In genomic region chr7:24380370-24380769, GRCm38 (mm10) we compare ENCODE assay signal across 15 mouse cellular contexts. TPM values are rescaled to one million over a fixed set of nuclear protein-coding genes. Genes with fewer than 3 reads are reported as not detected.
DNase-seq lines count a peak whose midpoint lies in the region; ATAC-seq and TF ChIP-seq lines count a peak whose summit lies in the region.
"Had no signal": no experiment of that assay in that cellular context is flagged by ENCODE, and none has a peak within 500 bp of the region (broad histone marks: within the 10 kb centered on the region; RNA-seq: fewer than 3 reads in every experiment).

No protein-coding gene starts in this region.

- ATAC-seq in midbrain, embryonic 13.5 days: no peak
- ATAC-seq in limb, embryonic 12.5 days (ENCODE audit: insufficient number of reproducible peaks, insufficient read depth, low FRiP score, low TSS enrichment, low read depth): 0 out of 2 replicates have a peak, but pooled peaks have one; percentile 1
- ATAC-seq: forebrain, embryonic 14.5 days; lung, postnatal 0 days had no signal

- H3K4me2 ChIP-seq in midbrain, embryonic 13.5 days (replicated peaks): no peak overlapping the region
- H3K4me2 ChIP-seq in limb, embryonic 12.5 days: peak overlapping the region; percentile 24; the same call in 1 of the 2 replicates

- H3K9me3 ChIP-seq in midbrain, embryonic 10.5 days (replicated peaks): no peaks in the 10 kb centered on the region
- H3K9me3 ChIP-seq in midbrain, embryonic 13.5 days: no peaks in the 10 kb centered on the region
- no peaks in the 10 kb centered on the region for H3K9me3 ChIP-seq in embryonic facial prominence, embryonic 10.5 days
- H3K9me3 ChIP-seq in limb, embryonic 12.5 days: no peaks in the 10 kb centered on the region

- 76% methylated on average over 2 of the region's 2 CpGs for WGBS in midbrain, embryonic 10.5 days
- 70% methylated on average over 2 of the region's 2 CpGs for WGBS in midbrain, embryonic 13.5 days
- WGBS in embryonic facial prominence, embryonic 10.5 days: 62% methylated on average over 2 of the region's 2 CpGs
- 46% methylated on average over 2 of the region's 2 CpGs for WGBS in limb, embryonic 12.5 days

- peak overlapping the region; percentile 4; the same call in 1 of the 2 replicates for H3K27ac ChIP-seq in midbrain, embryonic 10.5 days (replicated peaks)
- H3K27ac ChIP-seq in midbrain, embryonic 13.5 days: no peak overlapping the region
- peak overlapping the region; percentile 80 for H3K27ac ChIP-seq in embryonic facial prominence, embryonic 10.5 days (replicated peaks)
- H3K27ac ChIP-seq in limb, embryonic 12.5 days: peak overlapping the region; percentile 75
- no peak overlapping the region for H3K27ac ChIP-seq in gastrocnemius, adult 2 months

- no peaks in the 10 kb centered on the region for H3K36me3 ChIP-seq in midbrain, embryonic 10.5 days
- H3K36me3 ChIP-seq in midbrain, embryonic 13.5 days: no peaks in the 10 kb centered on the region
- H3K36me3 ChIP-seq in embryonic facial prominence, embryonic 10.5 days (replicated peaks): no peaks in the 10 kb centered on the region
- H3K36me3 ChIP-seq in limb, embryonic 12.5 days: no peaks in the 10 kb centered on the region

- H3K4me1 ChIP-seq in midbrain, embryonic 10.5 days: peaks cover 18% of the 10 kb centered on the region
- peaks cover 7% of the 10 kb centered on the region for H3K4me1 ChIP-seq in midbrain, embryonic 13.5 days (replicated peaks)
- peaks cover 33% of the 10 kb centered on the region for H3K4me1 ChIP-seq in embryonic facial prominence, embryonic 10.5 days
- peaks cover 38% of the 10 kb centered on the region for H3K4me1 ChIP-seq in limb, embryonic 12.5 days (replicated peaks)

- no peak overlapping the region for H3K4me3 ChIP-seq in midbrain, embryonic 10.5 days
- no peak overlapping the region for H3K4me3 ChIP-seq in midbrain, embryonic 13.5 days (replicated peaks)
- no peak overlapping the region for H3K4me3 ChIP-seq in embryonic facial prominence, embryonic 10.5 days
- no peak overlapping the region for H3K4me3 ChIP-seq in limb, embryonic 12.5 days (replicated peaks)
- no peak overlapping the region for H3K4me3 ChIP-seq in gastrocnemius, adult 2 months

- H3K27me3 ChIP-seq in midbrain, embryonic 10.5 days (ENCODE audit: low read depth, poor library complexity, severe bottlenecking): peaks cover 42% of the 10 kb centered on the region
- H3K27me3 ChIP-seq in midbrain, embryonic 13.5 days: peaks cover 26% of the 10 kb centered on the region
- peaks cover 41% of the 10 kb centered on the region for H3K27me3 ChIP-seq in embryonic facial prominence, embryonic 10.5 days (replicated peaks; ENCODE audit: low read depth, poor library complexity, severe bottlenecking)
- peaks cover 7% of the 10 kb centered on the region for H3K27me3 ChIP-seq in limb, embryonic 12.5 days

- H3K9ac ChIP-seq in midbrain, embryonic 13.5 days (replicated peaks): no peak overlapping the region
- no peak overlapping the region; the same call in 1 of the 2 replicates for H3K9ac ChIP-seq in limb, embryonic 12.5 days (replicated peaks)

- DNase-seq in midbrain, embryonic 10.5 days (ENCODE audit: low spot score): no peak
- DNase-seq in embryonic facial prominence, embryonic 10.5 days (ENCODE audit: low spot score): no peak
- DNase-seq in naive thymus-derived CD4-positive, alpha-beta T cell, adult 2 months (ENCODE audit: low read depth): peak; percentile 55
- DNase-seq in gastrocnemius, adult 2 months: no peak
- no peak for DNase-seq in right cerebral cortex, postnatal 25 days
- DNase-seq: adrenal gland, postnatal 36 days; cerebellum, adult 8-10 months; kidney, postnatal 25 days had no signal

- no peak for TF ChIP-seq CTCF in gastrocnemius, adult 2 months (IDR thresholded peaks at IDR 0.05)

- intact Hi-C loops in gastrocnemius, adult 2 months (cut with DNase I): no loop called here

RNA-seq across cellular contexts. Expression of gene Kcnn4, which starts 10.3 kb away (rescaled TPM):
- 3.3 and 4.0 TPM in 2 replicates for polyA plus RNA-seq in midbrain, embryonic 10.5 days (2016; fragmentation: Nextera tagmentation; extraction: Ambion mirVana)
- 0.40 and 0.66 TPM in 2 replicates for polyA plus RNA-seq in midbrain, embryonic 13.5 days (2015; fragmentation: Nextera tagmentation; extraction: Ambion mirVana)
- 3.0 and 3.5 TPM in 2 replicates for polyA plus RNA-seq in embryonic facial prominence, embryonic 10.5 days (2016; fragmentation: Nextera tagmentation; extraction: Ambion mirVana)
- polyA plus RNA-seq in limb, embryonic 12.5 days (2016; fragmentation: Nextera tagmentation; extraction: Ambion mirVana): 2.1 and 2.8 TPM in 2 replicates
- under 1 TPM; 0.25 to 0.64 TPM for total RNA-seq in gastrocnemius, adult 2 months (2021)

RNA-seq across cellular contexts. Expression of gene Smg9, which starts 19.0 kb away (rescaled TPM):
- 29.0 and 34.1 TPM in 2 replicates for polyA plus RNA-seq in midbrain, embryonic 10.5 days (2016; fragmentation: Nextera tagmentation; extraction: Ambion mirVana)
- polyA plus RNA-seq in midbrain, embryonic 13.5 days (2015; fragmentation: Nextera tagmentation; extraction: Ambion mirVana): 32.9 and 33.5 TPM in 2 replicates
- 25.8 and 26.3 TPM in 2 replicates for polyA plus RNA-seq in embryonic facial prominence, embryonic 10.5 days (2016; fragmentation: Nextera tagmentation; extraction: Ambion mirVana)
- 22.7 and 25.4 TPM in 2 replicates for polyA plus RNA-seq in limb, embryonic 12.5 days (2016; fragmentation: Nextera tagmentation; extraction: Ambion mirVana)
- total RNA-seq in gastrocnemius, adult 2 months (2021): 10 to 100 TPM in 1 of 2 experiments, 1 to 10 TPM in 1; 9.4 to 10.2 TPM

RNA-seq across cellular contexts. Expression of gene Lypd5, which starts 31.4 kb away (rescaled TPM):
- polyA plus RNA-seq in midbrain, embryonic 10.5 days (2016; fragmentation: Nextera tagmentation; extraction: Ambion mirVana): not detected in 2 replicates
- polyA plus RNA-seq in midbrain, embryonic 13.5 days (2015; fragmentation: Nextera tagmentation; extraction: Ambion mirVana): not detected in 2 replicates
- not detected in 2 replicates for polyA plus RNA-seq in embryonic facial prominence, embryonic 10.5 days (2016; fragmentation: Nextera tagmentation; extraction: Ambion mirVana)
- not detected in 2 replicates for polyA plus RNA-seq in limb, embryonic 12.5 days (2016; fragmentation: Nextera tagmentation; extraction: Ambion mirVana)
- not detected for total RNA-seq in gastrocnemius, adult 2 months (2021)
- total RNA-seq: adrenal gland, postnatal 36 days; gastrocnemius, adult 8-10 months; left cerebral cortex, adult 8-10 months had no signal
- polyA plus RNA-seq: forebrain, embryonic 14.5 days; heart, postnatal 0 days; lung, postnatal 0 days had no signal

RNA-seq across cellular contexts. Expression of gene Tescl, which starts 46.6 kb away (rescaled TPM):
- polyA plus RNA-seq in midbrain, embryonic 10.5 days (2016; fragmentation: Nextera tagmentation; extraction: Ambion mirVana): 0.14 and 0.26 TPM in 2 replicates
- polyA plus RNA-seq in midbrain, embryonic 13.5 days (2015; fragmentation: Nextera tagmentation; extraction: Ambion mirVana): 0.40 TPM in 1 of 2 replicates, not detected in the other
- 0.17 TPM in 1 of 2 replicates, not detected in the other for polyA plus RNA-seq in embryonic facial prominence, embryonic 10.5 days (2016; fragmentation: Nextera tagmentation; extraction: Ambion mirVana)
- polyA plus RNA-seq in limb, embryonic 12.5 days (2016; fragmentation: Nextera tagmentation; extraction: Ambion mirVana): 0.25 TPM in 1 of 2 replicates, not detected in the other
- not detected for total RNA-seq in gastrocnemius, adult 2 months (2021)
- total RNA-seq: gastrocnemius, adult 8-10 months; left cerebral cortex, adult 8-10 months had no signal

Comparison
In these comparisons a context has a peak if more than half of its experiments do, and no peak if none do; other contexts are left out.
1. H3K27ac ChIP-seq: peak in midbrain, embryonic 10.5 days (single experiment), embryonic facial prominence, embryonic 10.5 days (single experiment) and limb, embryonic 12.5 days (single experiment); none in midbrain, embryonic 13.5 days (single experiment) and gastrocnemius, adult 2 months (single experiment).